Mouse (Mus musculus) kidney, postnatal 36 days (tissue): ENCODE measurements around the gene Gm5724.

Experiments used
- DNase-seq, 2 experiments: peaks; one replicate each; pipeline ENCODE4 v3.0.0; 2021 to 2022; ENCODE audit warnings: mixed read lengths in 2 of 2

The Gm5724 gene

GRCm38 (mm10) chr6:141773710-141774109 is at the start of gene Gm5724:
Gene Gm5724 (minus strand): TSS chr6:141773810.
- DNase-seq: no peak

GRCm38 (mm10) chr6:141797837-141798236 is 24.2 kb upstream of the Gm5724 start:
- DNase-seq: peak; percentile 42 to 58

GRCm38 (mm10) chr6:141774476-141774875 is 866 bp upstream of the Gm5724 start:
- DNase-seq: peak in 1 of 2 experiments; percentile 2

GRCm38 (mm10) chr6:141691246-141691645 is 82.4 kb downstream of the Gm5724 start:
- no peak for DNase-seq

DNA sequence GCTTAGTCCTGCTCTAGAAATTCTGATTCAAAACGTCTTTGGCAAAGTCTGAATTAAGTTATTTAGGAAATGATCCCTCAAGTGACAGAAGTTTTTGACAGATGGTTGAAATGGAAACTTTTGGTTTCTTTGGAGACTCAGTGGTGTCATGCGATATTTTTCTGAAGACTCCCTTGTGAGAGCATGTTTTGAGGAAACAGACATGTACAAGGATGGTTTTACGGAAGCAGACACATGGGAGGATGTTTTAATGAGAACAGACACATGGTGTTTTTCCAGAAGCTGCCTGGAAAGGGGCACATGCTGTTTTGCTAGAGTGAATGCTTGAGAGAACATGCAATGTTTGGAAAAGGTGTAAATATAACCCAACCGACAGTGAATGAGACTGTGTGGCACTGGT is 86.6 kb downstream of the Gm5724 start:
- no peak for DNase-seq
